Mouse (Mus musculus) limb, embryonic 11.5 days (tissue): ENCODE results near the gene Tfe3. TPM values are rescaled to one million over a fixed set of nuclear protein-coding genes. Genes with fewer than 3 reads are reported as not detected.

Source experiments
- ATAC-seq: fragments of 200-750 bp; cut with Nextera tagmentation; 2 replicates; pipeline ENCODE4 v1.8.0; 2017; ENCODE audit warnings: low read depth; ENCODE audit not compliant: insufficient number of reproducible peaks, low FRiP score, low TSS enrichment
- DNase-seq: peaks from one replicate; pipeline ENCODE4 v3.0.0-alpha.2; 2015; ENCODE audit warnings: low spot score
- H3K27ac ChIP-seq: fragments of 300-500 bp; sonication (generic); replicated peaks from 2 replicates; pipeline ENCODE4 v1.5.1; 2014; ENCODE audit warnings: low read depth, mild to moderate bottlenecking, low read length
- H3K27me3 ChIP-seq: fragments of 300-500 bp; sonication (generic); 2 replicates; pipeline ENCODE4 v1.6.1; 2014; ENCODE audit warnings: mild to moderate bottlenecking, low read length, mixed read lengths; ENCODE audit not compliant: control insufficient read depth, insufficient read depth
- H3K36me3 ChIP-seq: fragments of 300-500 bp; sonication (generic); 2 replicates; pipeline ENCODE4 v1.6.1; 2014; ENCODE audit warnings: mild to moderate bottlenecking, low read length, moderate library complexity, mixed read lengths; ENCODE audit not compliant: control insufficient read depth, insufficient read depth
- H3K4me1 ChIP-seq: fragments of 300-500 bp; sonication (generic); 2 replicates; pipeline ENCODE4 v1.6.1; 2014; ENCODE audit warnings: low read length, mixed read lengths; ENCODE audit not compliant: control insufficient read depth, insufficient read depth
- H3K4me2 ChIP-seq: fragments of 300-500 bp; sonication (generic); 2 replicates; pipeline ENCODE4 v1.6.1; 2014; ENCODE audit warnings: low read depth, mild to moderate bottlenecking, moderate library complexity; ENCODE audit not compliant: severe bottlenecking
- H3K4me3 ChIP-seq: fragments of 300-500 bp; sonication (generic); 2 replicates; pipeline ENCODE4 v1.5.1; 2014; ENCODE audit warnings: low read depth, low read length
- H3K9ac ChIP-seq: fragments of 300-500 bp; sonication (generic); 2 replicates; pipeline ENCODE4 v1.6.1; 2014; ENCODE audit warnings: mild to moderate bottlenecking, low read length
- H3K9me3 ChIP-seq: fragments of 300-500 bp; sonication (generic); 2 replicates; pipeline ENCODE4 v1.6.1; 2016; ENCODE audit warnings: low read length; ENCODE audit not compliant: control insufficient read depth
- WGBS: fragments of 180-500 bp; shearing (Covaris S2); extraction: QIAGEN DNeasy Blood & Tissue Kit; methylation state at CpG from one replicate; pipeline ENCODE4 v1.1.7; 2014; 5-methylcytosine and 5-hydroxymethylcytosine counted together
- microRNA counts: library from miRNA; unstranded; fragments of <30 nt; microRNA quantifications from one replicate; lab custom pipeline; 2016
- microRNA-seq: library from miRNA; unstranded; fragments of <30 nt; microRNA quantifications from one replicate; pipeline ENCODE4, GENCODE M21; 2016
- polyA plus RNA-seq: library from polyadenylated mRNA; unstranded; fragments of >200 nt; fragmentation: Nextera tagmentation; extraction: Ambion mirVana; gene quantifications from 2 replicates; pipeline ENCODE4 v1.2.1, GENCODE M21; 2014

Gene Tfe3
- polyA plus RNA-seq, 1 experiment from 2014 or later, result 20.6 TPM

GRCm38 (mm10) chrX:7821865-7822779, 59.8 kb downstream of the Tfe3 start, which contains the start of gene Kcnd1:
Gene Kcnd1 (plus strand): TSS chrX:7822289.
- Histone ChIP-seq H3K4me1 (no peaks in the 10 kb centered on the region), H3K9ac (peak within 1 kb of the TSS; percentile 34), H3K36me3 (no peaks in the 10 kb centered on the region), H3K27ac (no peak within 1 kb of the TSS), H3K4me3 (peak within 1 kb of the TSS; percentile 30), H3K9me3 (no peaks in the 10 kb centered on the region; the same call in 1 of the 2 replicates), H3K27me3 (no peaks in the 10 kb centered on the region), H3K4me2 (peak within 1 kb of the TSS; percentile 54)
- DNase-seq (peak; percentile 29), ATAC-seq (peak; percentile 51)
- WGBS, result 19% methylated on average over 20 of the region's 24 CpGs

MicroRNA genes within 50 kb of the gene (microRNA counts, 519-probe panel; counts per million panel counts)
- 2,783 counts per million, percentile 30 among the panel's probes with 10 or more counts for microRNA mmu-miR-1198 (lab: Ali Mortazavi, UCI)

Small RNA genes within 50 kb of the gene (microRNA-seq; reads per million reads assigned to microRNA genes)
- 25.3 reads per million, percentile 32 among the genes with 10 or more reads in this experiment for gene Mir1198

Other genes with a start within 250 kb of the Tfe3 start
- gene Foxp3, start 188.9 kb upstream of the Tfe3 start, polyA plus RNA-seq, result 0.05 and 0.06 TPM in 2 replicates
- gene Ppp1r3f, start 188.3 kb upstream of the Tfe3 start, polyA plus RNA-seq, result 0.88 and 1.6 TPM in 2 replicates
- gene Ccdc22, start 157.0 kb upstream of the Tfe3 start, polyA plus RNA-seq, result 29.8 and 31.2 TPM in 2 replicates
- not detected in 2 replicates for gene Cacna1f, start 155.5 kb upstream of the Tfe3 start, polyA plus RNA-seq
- 0.56 and 0.61 TPM in 2 replicates for gene Syp, start 124.1 kb upstream of the Tfe3 start, polyA plus RNA-seq
- gene Prickle3, start 105.3 kb upstream of the Tfe3 start, polyA plus RNA-seq, result 5.6 and 6.7 TPM in 2 replicates
- 78.1 and 81.0 TPM in 2 replicates for gene Plp2, start 91.2 kb upstream of the Tfe3 start, polyA plus RNA-seq
- 0.21 TPM in 1 of 2 replicates, not detected in the other for gene Magix, start 81.3 kb upstream of the Tfe3 start, polyA plus RNA-seq
- 40.9 and 43.4 TPM in 2 replicates for gene Gpkow, start 65.4 kb upstream of the Tfe3 start, polyA plus RNA-seq
- gene Wdr45, start 48.2 kb upstream of the Tfe3 start, polyA plus RNA-seq, result 16.7 and 20.6 TPM in 2 replicates
- not detected in 2 replicates for gene Gm45208, start 40.3 kb upstream of the Tfe3 start, polyA plus RNA-seq
- gene Praf2, start 34.1 kb upstream of the Tfe3 start, polyA plus RNA-seq, result 85.7 and 99.5 TPM in 2 replicates
- gene Ccdc120, start 11.7 kb upstream of the Tfe3 start, polyA plus RNA-seq, result 21.4 and 22.8 TPM in 2 replicates
- 34.4 and 41.7 TPM in 2 replicates for gene Gripap1, start 27.2 kb downstream of the Tfe3 start, polyA plus RNA-seq
- gene Kcnd1, start 59.7 kb downstream of the Tfe3 start, polyA plus RNA-seq, result 0.97 and 1.5 TPM in 2 replicates
- gene Otud5, start 78.8 kb downstream of the Tfe3 start, polyA plus RNA-seq, result 34.5 and 34.7 TPM in 2 replicates
- gene Pim2, start 115.7 kb downstream of the Tfe3 start, polyA plus RNA-seq, result 5.2 and 5.4 TPM in 2 replicates
- gene Slc35a2, start 121.5 kb downstream of the Tfe3 start, polyA plus RNA-seq, result 9.4 and 11.4 TPM in 2 replicates
- gene Pqbp1, start 136.7 kb downstream of the Tfe3 start, polyA plus RNA-seq, result 137 and 151 TPM in 2 replicates
- gene Timm17b, start 136.8 kb downstream of the Tfe3 start, polyA plus RNA-seq, result 185 and 195 TPM in 2 replicates
- gene Gm10491, start 145.3 kb downstream of the Tfe3 start, polyA plus RNA-seq, result not detected in 2 replicates
- gene Gm10490, start 147.0 kb downstream of the Tfe3 start, polyA plus RNA-seq, result not detected in 2 replicates
- 0.20 and 0.25 TPM in 2 replicates for gene Pcsk1n, start 157.3 kb downstream of the Tfe3 start, polyA plus RNA-seq
- gene Eras, start 166.0 kb downstream of the Tfe3 start, polyA plus RNA-seq, result not detected in 2 replicates
- gene Hdac6, start 185.3 kb downstream of the Tfe3 start, polyA plus RNA-seq, result 42.7 and 43.6 TPM in 2 replicates
- gene Gata1, start 215.5 kb downstream of the Tfe3 start, polyA plus RNA-seq, result 2.7 and 3.4 TPM in 2 replicates